Mouse (Mus musculus): ENCODE results near the gene Abr.

DNA sequence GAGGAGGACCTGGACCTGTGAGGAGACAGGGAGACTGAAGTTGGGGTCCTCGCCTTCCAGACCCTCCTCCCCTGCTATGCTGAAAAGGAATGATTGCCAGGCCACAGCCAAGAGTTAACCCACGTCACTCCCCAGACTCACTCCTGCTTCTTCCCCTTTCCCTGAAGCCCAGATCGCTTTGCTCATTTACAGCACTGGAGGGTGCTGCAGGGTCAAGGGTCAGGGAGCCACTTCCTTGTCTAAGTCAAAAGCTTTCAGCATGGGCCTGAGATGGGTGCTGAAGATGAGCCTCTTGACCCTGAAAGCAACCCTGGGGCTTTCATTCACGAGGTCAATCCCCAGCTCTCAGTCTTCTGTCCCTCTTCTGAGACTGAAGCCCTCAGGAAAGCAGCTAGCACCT is 202.9 kb downstream of the Abr start:
- no peak for TF ChIP-seq CTCF (IDR thresholded peaks at IDR 0.05; ENCODE audit: extremely low read depth, insufficient read length, insufficient replicate concordance, low read depth, low read length)
- TF ChIP-seq POLR2A (IDR thresholded peaks at IDR 0.05; ENCODE audit: low read depth, low read length), result no peak
